Mouse (Mus musculus): Measurements from ENCODE around the gene Acr. TPM values are rescaled to one million over a fixed set of nuclear protein-coding genes. Genes with fewer than 3 reads are reported as not detected.
A peak's percentile ranks its signal among the peaks of the same experiment; 100 is the strongest.

Acr gene
- 0.74 and 1.3 TPM in 2 replicates for polyA plus RNA-seq (2016; fragmentation: Nextera tagmentation; extraction: Ambion mirVana)

- no peak within 1 kb of the TSS for H3K4me2 ChIP-seq (replicated peaks)
- no peak for ATAC-seq (ENCODE audit: low FRiP score, low read depth)
- 87% methylated on average over 6 of the region's 6 CpGs for WGBS
- H3K9ac ChIP-seq (replicated peaks), result no peak within 1 kb of the TSS
- no peak within 1 kb of the TSS for H3K4me3 ChIP-seq
- no peaks in the 10 kb centered on the region for H3K9me3 ChIP-seq
- H3K36me3 ChIP-seq, result no peaks in the 10 kb centered on the region
- no peaks in the 10 kb centered on the region for H3K4me1 ChIP-seq
- peaks cover 4% of the 10 kb centered on the region; the same call in 1 of the 2 replicates for H3K27me3 ChIP-seq
- no peak within 1 kb of the TSS for H3K27ac ChIP-seq (replicated peaks)
Measured at GRCm38 (mm10) chr15:89568114-89568513, at the start of gene Acr. Acr (plus strand) TSS chr15:89568326.

GRCm38 (mm10) chr15:89521951-89522350 is 46.2 kb upstream of the Acr start:
- peaks cover 49% of the 10 kb centered on the region for H3K27me3 ChIP-seq
- H3K9ac ChIP-seq (replicated peaks), result no peak overlapping the region
- H3K4me1 ChIP-seq, result peaks cover 15% of the 10 kb centered on the region
- no peaks in the 10 kb centered on the region for H3K36me3 ChIP-seq
- H3K9me3 ChIP-seq, result no peaks in the 10 kb centered on the region
- no peak overlapping the region for H3K4me3 ChIP-seq
- ATAC-seq (ENCODE audit: low FRiP score, low read depth), result no peak
- H3K27ac ChIP-seq (replicated peaks), result no peak overlapping the region
- 82% methylated on average over 7 of the region's 7 CpGs for WGBS
- no peak overlapping the region for H3K4me2 ChIP-seq (replicated peaks)

GRCm38 (mm10) chr15:89522566-89523282 is 45.4 kb upstream of the Acr start:
- Histone ChIP-seq H3K4me3 (peak overlapping the region; percentile 62; the same call in 1 of the 2 replicates), H3K4me2 (replicated peaks) (peak overlapping the region; percentile 96; the same call in 1 of the 2 replicates), H3K36me3 (no peaks in the 10 kb centered on the region), H3K27ac (replicated peaks) (no peak overlapping the region), H3K9me3 (no peaks in the 10 kb centered on the region), H3K9ac (replicated peaks) (no peak overlapping the region), H3K4me1 (peaks cover 15% of the 10 kb centered on the region), H3K27me3 (peaks cover 49% of the 10 kb centered on the region)
- 85% methylated on average over 10 of the region's 10 CpGs for WGBS
- 0 out of 2 replicates have a peak, but pooled peaks have one; percentile 9 for ATAC-seq (ENCODE audit: low FRiP score, low read depth)

GRCm38 (mm10) chr15:89523283-89523832 is 44.8 kb upstream of the Acr start:
- H3K27me3 ChIP-seq, result peaks cover 49% of the 10 kb centered on the region
- H3K9me3 ChIP-seq, result no peaks in the 10 kb centered on the region
- no peak overlapping the region for H3K9ac ChIP-seq (replicated peaks)
- 9% methylated on average over 20 of the region's 47 CpGs for WGBS
- peak; percentile 41; the same call in 1 of the 2 replicates for ATAC-seq (ENCODE audit: low FRiP score, low read depth)
- peak overlapping the region; percentile 62 for H3K4me3 ChIP-seq
- peaks cover 15% of the 10 kb centered on the region for H3K4me1 ChIP-seq
- no peak overlapping the region for H3K27ac ChIP-seq (replicated peaks)
- H3K4me2 ChIP-seq (replicated peaks), result peak overlapping the region; percentile 96
- no peaks in the 10 kb centered on the region for H3K36me3 ChIP-seq

GRCm38 (mm10) chr15:89524001-89524571 is 44.0 kb upstream of the Acr start:
- H3K27ac ChIP-seq (replicated peaks), result no peak overlapping the region
- peak overlapping the region; percentile 96 for H3K4me2 ChIP-seq (replicated peaks)
- peaks cover 15% of the 10 kb centered on the region for H3K4me1 ChIP-seq
- ATAC-seq (ENCODE audit: low FRiP score, low read depth), result peak; percentile 44
- no peaks in the 10 kb centered on the region for H3K9me3 ChIP-seq
- peaks cover 49% of the 10 kb centered on the region for H3K27me3 ChIP-seq
- no peaks in the 10 kb centered on the region for H3K36me3 ChIP-seq
- peak overlapping the region; percentile 58 for H3K9ac ChIP-seq (replicated peaks)
- peak overlapping the region; percentile 62 for H3K4me3 ChIP-seq
- WGBS, result 4% methylated on average over 49 of the region's 52 CpGs

GRCm38 (mm10) chr15:89524611-89525415 is 43.3 kb upstream of the Acr start:
- Histone ChIP-seq H3K4me3 (peak overlapping the region; percentile 62; the same call in 1 of the 2 replicates), H3K27me3 (peaks cover 49% of the 10 kb centered on the region), H3K27ac (replicated peaks) (no peak overlapping the region), H3K9ac (replicated peaks) (no peak overlapping the region), H3K36me3 (no peaks in the 10 kb centered on the region), H3K9me3 (no peaks in the 10 kb centered on the region), H3K4me2 (replicated peaks) (peak overlapping the region; percentile 96), H3K4me1 (peaks cover 15% of the 10 kb centered on the region)
- WGBS, result 72% methylated on average over 8 of the region's 8 CpGs
- no peak for ATAC-seq (ENCODE audit: low FRiP score, low read depth)

- Histone ChIP-seq H3K9me3 (no peaks in the 10 kb centered on the region), H3K36me3 (no peaks in the 10 kb centered on the region), H3K9ac (replicated peaks) (no peak overlapping the region), H3K4me3 (no peak overlapping the region), H3K27me3 (peaks cover 49% of the 10 kb centered on the region), H3K27ac (replicated peaks) (no peak overlapping the region), H3K4me2 (replicated peaks) (no peak overlapping the region), H3K4me1 (peaks cover 15% of the 10 kb centered on the region)
- 91% methylated on average over 8 of the region's 8 CpGs for WGBS
- no peak for ATAC-seq (ENCODE audit: low FRiP score, low read depth)
Measured at GRCm38 (mm10) chr15:89525464-89525863, 42.7 kb upstream of the Acr start.

GRCm38 (mm10) chr15:89525896-89526295 is 42.2 kb upstream of the Acr start:
- Histone ChIP-seq H3K4me1 (peaks cover 15% of the 10 kb centered on the region), H3K4me2 (replicated peaks) (no peak overlapping the region), H3K4me3 (no peak overlapping the region), H3K9me3 (no peaks in the 10 kb centered on the region), H3K9ac (replicated peaks) (no peak overlapping the region), H3K27me3 (peaks cover 49% of the 10 kb centered on the region), H3K27ac (replicated peaks) (no peak overlapping the region), H3K36me3 (no peaks in the 10 kb centered on the region)
- WGBS, result 90% methylated on average over 7 of the region's 7 CpGs
- ATAC-seq (ENCODE audit: low FRiP score, low read depth), result no peak

- no peak overlapping the region for H3K27ac ChIP-seq (replicated peaks)
- H3K9ac ChIP-seq (replicated peaks), result no peak overlapping the region
- no peaks in the 10 kb centered on the region for H3K9me3 ChIP-seq
- peaks cover 16% of the 10 kb centered on the region for H3K4me1 ChIP-seq
- no peaks in the 10 kb centered on the region for H3K36me3 ChIP-seq
- H3K27me3 ChIP-seq, result peaks cover 49% of the 10 kb centered on the region
- no peak overlapping the region for H3K4me2 ChIP-seq (replicated peaks)
- no peak for ATAC-seq (ENCODE audit: low FRiP score, low read depth)
- no peak overlapping the region for H3K4me3 ChIP-seq
- 91% methylated on average over 19 of the region's 19 CpGs for WGBS
Measured at GRCm38 (mm10) chr15:89526776-89527325, 41.3 kb upstream of the Acr start.

- 77% methylated on average over 7 of the region's 7 CpGs for WGBS
- H3K27ac ChIP-seq (replicated peaks), result no peak overlapping the region
- no peak for ATAC-seq (ENCODE audit: low FRiP score, low read depth)
- peaks cover 45% of the 10 kb centered on the region for H3K27me3 ChIP-seq
- peaks cover 22% of the 10 kb centered on the region for H3K4me1 ChIP-seq
- no peak overlapping the region for H3K4me3 ChIP-seq
- no peaks in the 10 kb centered on the region for H3K36me3 ChIP-seq
- no peaks in the 10 kb centered on the region for H3K9me3 ChIP-seq
- no peak overlapping the region for H3K9ac ChIP-seq (replicated peaks)
- no peak overlapping the region for H3K4me2 ChIP-seq (replicated peaks)
Measured at GRCm38 (mm10) chr15:89527466-89527865, 40.7 kb upstream of the Acr start.

- H3K4me2 ChIP-seq (replicated peaks), result no peak overlapping the region
- WGBS, result 90% methylated on average over 18 of the region's 18 CpGs
Measured at GRCm38 (mm10) chr15:89528201-89528850, 39.8 kb upstream of the Acr start.

More at GRCm38 (mm10) chr15:89528201-89528850, 39.8 kb upstream of the Acr start:
- peaks cover 29% of the 10 kb centered on the region for H3K4me1 ChIP-seq
- H3K4me3 ChIP-seq, result no peak overlapping the region
- ATAC-seq (ENCODE audit: low FRiP score, low read depth), result no peak
- H3K9ac ChIP-seq (replicated peaks), result no peak overlapping the region
- no peaks in the 10 kb centered on the region for H3K9me3 ChIP-seq
- no peak overlapping the region for H3K27ac ChIP-seq (replicated peaks)
- H3K36me3 ChIP-seq, result no peaks in the 10 kb centered on the region
- H3K27me3 ChIP-seq, result peaks cover 37% of the 10 kb centered on the region
